In the genomic region with DNA sequence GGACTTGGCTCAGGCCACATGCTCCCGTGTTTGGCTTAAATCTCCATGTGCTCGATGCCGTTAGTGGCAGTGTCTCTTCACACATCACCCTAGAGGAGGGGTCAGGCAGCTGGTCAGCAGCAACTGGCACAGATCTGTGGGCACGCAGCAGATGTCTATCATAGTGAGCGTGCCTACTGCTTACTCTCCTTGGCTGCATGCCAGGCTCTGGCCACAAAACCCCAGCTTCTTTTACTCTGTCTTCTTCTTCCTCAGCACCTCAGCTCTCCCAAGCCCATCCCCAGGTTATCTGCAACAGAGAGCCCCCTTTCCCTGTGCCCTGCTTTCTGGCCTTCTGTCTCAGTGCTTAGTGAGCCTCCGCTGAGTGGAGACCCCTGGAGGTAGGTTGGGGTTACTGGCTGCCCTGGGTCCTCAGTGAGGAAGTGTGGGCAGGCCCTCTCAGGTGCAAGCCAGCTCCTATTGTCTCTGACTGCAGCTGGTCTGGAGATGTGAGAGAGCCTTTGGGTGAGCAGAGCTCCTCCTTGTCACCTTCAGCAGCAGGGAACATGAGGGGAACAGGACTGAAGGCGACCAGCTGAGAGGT, we compare ENCODE assay signal across 10 mouse cellular contexts. TPM values are rescaled to one million over a fixed set of nuclear protein-coding genes. Genes with fewer than 3 reads are reported as not detected.
A peak's percentile ranks its signal among the peaks of the same experiment; 100 is the strongest.
DNase-seq lines count a peak whose midpoint lies in the region; ATAC-seq and TF ChIP-seq lines count a peak whose summit lies in the region.
"Had no signal": no experiment of that assay in that cellular context is flagged by ENCODE, and none has a peak within 500 bp of the region (broad histone marks: within the 10 kb centered on the region; RNA-seq: fewer than 3 reads in every experiment).

No protein-coding gene starts in this region.

- H3K9ac ChIP-seq in forebrain, postnatal 0 days, result no peak overlapping the region
- no peak overlapping the region for H3K9ac ChIP-seq in forebrain, embryonic 16.5 days (replicated peaks; ENCODE audit: low read depth, low read length)
- no peak overlapping the region for H3K9ac ChIP-seq in midbrain, embryonic 11.5 days (ENCODE audit: low read length)
- no peak overlapping the region for H3K9ac ChIP-seq in limb, embryonic 15.5 days
- H3K9ac ChIP-seq: embryonic facial prominence, embryonic 13.5 days had no signal

- no peak for ATAC-seq in forebrain, postnatal 0 days
- ATAC-seq in forebrain, embryonic 16.5 days, result no peak
- no peak for ATAC-seq in midbrain, embryonic 11.5 days (ENCODE audit: low FRiP score)
- peak; percentile 17; the same call in 1 of the 2 replicates for ATAC-seq in limb, embryonic 15.5 days (ENCODE audit: insufficient number of reproducible peaks, low FRiP score, low TSS enrichment, low read depth)
- ATAC-seq in frontal cortex, adult (ENCODE audit: low TSS enrichment), result no peak

- no peaks in the 10 kb centered on the region for H3K9me3 ChIP-seq in forebrain, postnatal 0 days (ENCODE audit: low read length)
- H3K9me3 ChIP-seq in forebrain, embryonic 16.5 days (ENCODE audit: control insufficient read depth, low read length), result no peaks in the 10 kb centered on the region
- H3K9me3 ChIP-seq in midbrain, embryonic 10.5 days (replicated peaks), result no peaks in the 10 kb centered on the region
- no peaks in the 10 kb centered on the region for H3K9me3 ChIP-seq in midbrain, embryonic 11.5 days (ENCODE audit: control insufficient read depth, low read length)
- no peaks in the 10 kb centered on the region for H3K9me3 ChIP-seq in limb, embryonic 15.5 days
- H3K9me3 ChIP-seq: embryonic facial prominence, embryonic 13.5 days had no signal

- 41% methylated on average over 7 of the region's 7 CpGs for WGBS in forebrain, postnatal 0 days
- WGBS in forebrain, embryonic 16.5 days, result 40% methylated on average over 7 of the region's 7 CpGs
- WGBS in midbrain, embryonic 10.5 days, result 55% methylated on average over 7 of the region's 7 CpGs
- WGBS in midbrain, embryonic 11.5 days, result 53% methylated on average over 7 of the region's 7 CpGs
- WGBS in limb, embryonic 15.5 days, result 54% methylated on average over 7 of the region's 7 CpGs

- H3K4me3 ChIP-seq in forebrain, postnatal 0 days (ENCODE audit: low read depth, low read length), result no peak overlapping the region
- no peak overlapping the region for H3K4me3 ChIP-seq in forebrain, embryonic 16.5 days (replicated peaks; ENCODE audit: low read length)
- H3K4me3 ChIP-seq in midbrain, embryonic 10.5 days, result no peak overlapping the region
- no peak overlapping the region for H3K4me3 ChIP-seq in midbrain, embryonic 11.5 days (ENCODE audit: low read depth, low read length)
- no peak overlapping the region for H3K4me3 ChIP-seq in limb, embryonic 15.5 days
- H3K4me3 ChIP-seq: embryonic facial prominence, embryonic 13.5 days had no signal

- peak; percentile 49 for TF ChIP-seq CTCF in forebrain, postnatal 0 days (IDR thresholded peaks at IDR 0.05; ENCODE audit: low read depth)

- no peak for DNase-seq in forebrain, postnatal 0 days
- no peak for DNase-seq in midbrain, embryonic 10.5 days (ENCODE audit: low spot score)
- DNase-seq in midbrain, embryonic 11.5 days (ENCODE audit: low spot score, missing footprints), result no peak
- DNase-seq in thymus, postnatal 10 days (ENCODE audit: low spot score in 2 of 2), result peak; percentile 11 to 46
- no peak for DNase-seq in heart, adult 11 months

- no peak overlapping the region for H3K27ac ChIP-seq in forebrain, postnatal 0 days (ENCODE audit: low read depth, low read length)
- H3K27ac ChIP-seq in forebrain, embryonic 16.5 days (ENCODE audit: low read length), result no peak overlapping the region
- 0 out of 2 replicates have a peak overlapping the region, but pooled peaks have one; percentile 19 for H3K27ac ChIP-seq in midbrain, embryonic 10.5 days (replicated peaks)
- H3K27ac ChIP-seq in midbrain, embryonic 11.5 days (ENCODE audit: low read depth, low read length), result no peak overlapping the region
- no peak overlapping the region for H3K27ac ChIP-seq in limb, embryonic 15.5 days
- H3K27ac ChIP-seq: embryonic facial prominence, embryonic 13.5 days had no signal

- H3K4me2 ChIP-seq in forebrain, postnatal 0 days (ENCODE audit: low read depth), result no peak overlapping the region
- no peak overlapping the region for H3K4me2 ChIP-seq in forebrain, embryonic 16.5 days (ENCODE audit: low read length)
- no peak overlapping the region for H3K4me2 ChIP-seq in midbrain, embryonic 11.5 days
- no peak overlapping the region for H3K4me2 ChIP-seq in limb, embryonic 15.5 days
- H3K4me2 ChIP-seq: embryonic facial prominence, embryonic 13.5 days had no signal

- 0 out of 2 replicates have a peak, but pooled peaks cover 10% of the 10 kb centered on the region for H3K4me1 ChIP-seq in forebrain, postnatal 0 days (ENCODE audit: insufficient read depth)
- peaks cover 7% of the 10 kb centered on the region for H3K4me1 ChIP-seq in forebrain, embryonic 16.5 days (replicated peaks; ENCODE audit: control insufficient read depth, insufficient read depth, low read length)
- H3K4me1 ChIP-seq in midbrain, embryonic 10.5 days, result peaks cover 25% of the 10 kb centered on the region
- peaks cover 7% of the 10 kb centered on the region; the same call in 1 of the 2 replicates for H3K4me1 ChIP-seq in midbrain, embryonic 11.5 days (ENCODE audit: control insufficient read depth, insufficient read depth, low read length)
- no peaks in the 10 kb centered on the region for H3K4me1 ChIP-seq in limb, embryonic 15.5 days
- H3K4me1 ChIP-seq: embryonic facial prominence, embryonic 13.5 days had no signal

- H3K27me3 ChIP-seq in forebrain, postnatal 0 days (ENCODE audit: insufficient read depth, low read length), result no peaks in the 10 kb centered on the region
- H3K27me3 ChIP-seq in forebrain, embryonic 16.5 days (replicated peaks; ENCODE audit: control insufficient read depth, insufficient read depth, low read length), result no peaks in the 10 kb centered on the region
- H3K27me3 ChIP-seq in midbrain, embryonic 10.5 days (ENCODE audit: low read depth, poor library complexity, severe bottlenecking), result no peaks in the 10 kb centered on the region
- no peaks in the 10 kb centered on the region for H3K27me3 ChIP-seq in midbrain, embryonic 11.5 days (ENCODE audit: control insufficient read depth, insufficient read depth, low read length)
- 0 out of 2 replicates have a peak, but pooled peaks cover 5% of the 10 kb centered on the region for H3K27me3 ChIP-seq in limb, embryonic 15.5 days
- H3K27me3 ChIP-seq: embryonic facial prominence, embryonic 13.5 days had no signal

- no peaks in the 10 kb centered on the region for H3K36me3 ChIP-seq in forebrain, postnatal 0 days (ENCODE audit: insufficient read depth)
- no peaks in the 10 kb centered on the region for H3K36me3 ChIP-seq in forebrain, embryonic 16.5 days (ENCODE audit: control insufficient read depth, insufficient read depth)
- no peaks in the 10 kb centered on the region for H3K36me3 ChIP-seq in midbrain, embryonic 10.5 days
- no peaks in the 10 kb centered on the region for H3K36me3 ChIP-seq in midbrain, embryonic 11.5 days (ENCODE audit: control insufficient read depth, insufficient read depth, low read length)
- no peaks in the 10 kb centered on the region for H3K36me3 ChIP-seq in limb, embryonic 15.5 days
- H3K36me3 ChIP-seq: embryonic facial prominence, embryonic 13.5 days had no signal

RNA-seq across cellular contexts. Expression of gene Adra2b, which starts 12.8 kb away (rescaled TPM):
- total RNA-seq in forebrain, postnatal 0 days (2014; rRNA removed), result 0.46 and 0.67 TPM in 2 replicates
- 0.38 and 0.80 TPM in 2 replicates for polyA plus RNA-seq in forebrain, postnatal 0 days (2015; fragmentation: Nextera tagmentation; extraction: Ambion mirVana)
- polyA plus RNA-seq in forebrain, embryonic 16.5 days (2015; fragmentation: Nextera tagmentation; extraction: Ambion mirVana), result 0.62 and 0.68 TPM in 2 replicates
- 2.6 and 2.8 TPM in 2 replicates for polyA plus RNA-seq in midbrain, embryonic 10.5 days (2016; fragmentation: Nextera tagmentation; extraction: Ambion mirVana)
- polyA plus RNA-seq in midbrain, embryonic 11.5 days (2014; fragmentation: Nextera tagmentation; extraction: Ambion mirVana), result 2.8 and 2.9 TPM in 2 replicates
- polyA plus RNA-seq in limb, embryonic 15.5 days (2015; fragmentation: Nextera tagmentation; extraction: Ambion mirVana), result 0.38 and 0.48 TPM in 2 replicates

RNA-seq across cellular contexts. Expression of gene Astl, which starts 37.4 kb away (rescaled TPM):
- total RNA-seq in forebrain, postnatal 0 days (2014; rRNA removed), result not detected in 2 replicates
- polyA plus RNA-seq in forebrain, postnatal 0 days (2015; fragmentation: Nextera tagmentation; extraction: Ambion mirVana), result not detected in 2 replicates
- polyA plus RNA-seq in forebrain, embryonic 16.5 days (2015; fragmentation: Nextera tagmentation; extraction: Ambion mirVana), result not detected in 2 replicates
- not detected in 2 replicates for polyA plus RNA-seq in midbrain, embryonic 10.5 days (2016; fragmentation: Nextera tagmentation; extraction: Ambion mirVana)
- polyA plus RNA-seq in midbrain, embryonic 11.5 days (2014; fragmentation: Nextera tagmentation; extraction: Ambion mirVana), result not detected in 2 replicates
- polyA plus RNA-seq in limb, embryonic 15.5 days (2015; fragmentation: Nextera tagmentation; extraction: Ambion mirVana), result 0.12 and 0.22 TPM in 2 replicates
- total RNA-seq: layer of hippocampus, postnatal 10 days had no signal

RNA-seq across cellular contexts. Expression of gene Dusp2, which starts 39.9 kb away (rescaled TPM):
- 10.0 and 13.9 TPM in 2 replicates for total RNA-seq in forebrain, postnatal 0 days (2014; rRNA removed)
- polyA plus RNA-seq in forebrain, postnatal 0 days (2015; fragmentation: Nextera tagmentation; extraction: Ambion mirVana), result 19.1 and 20.2 TPM in 2 replicates
- polyA plus RNA-seq in forebrain, embryonic 16.5 days (2015; fragmentation: Nextera tagmentation; extraction: Ambion mirVana), result 6.6 and 7.7 TPM in 2 replicates
- 3.2 and 3.9 TPM in 2 replicates for polyA plus RNA-seq in midbrain, embryonic 10.5 days (2016; fragmentation: Nextera tagmentation; extraction: Ambion mirVana)
- polyA plus RNA-seq in midbrain, embryonic 11.5 days (2014; fragmentation: Nextera tagmentation; extraction: Ambion mirVana), result 3.4 and 4.4 TPM in 2 replicates
- 7.4 TPM in 2 replicates for polyA plus RNA-seq in limb, embryonic 15.5 days (2015; fragmentation: Nextera tagmentation; extraction: Ambion mirVana)

RNA-seq across cellular contexts. Expression of gene Gpat2, which starts 49.1 kb away (rescaled TPM):
- 0.38 TPM in 1 of 2 replicates, not detected in the other for total RNA-seq in forebrain, postnatal 0 days (2014; rRNA removed)
- polyA plus RNA-seq in forebrain, postnatal 0 days (2015; fragmentation: Nextera tagmentation; extraction: Ambion mirVana), result 0.06 and 0.11 TPM in 2 replicates
- polyA plus RNA-seq in forebrain, embryonic 16.5 days (2015; fragmentation: Nextera tagmentation; extraction: Ambion mirVana), result 0.09 and 0.13 TPM in 2 replicates
- 0.10 and 0.29 TPM in 2 replicates for polyA plus RNA-seq in midbrain, embryonic 10.5 days (2016; fragmentation: Nextera tagmentation; extraction: Ambion mirVana)
- polyA plus RNA-seq in midbrain, embryonic 11.5 days (2014; fragmentation: Nextera tagmentation; extraction: Ambion mirVana), result 0.16 and 0.37 TPM in 2 replicates
- 0.44 and 0.51 TPM in 2 replicates for polyA plus RNA-seq in limb, embryonic 15.5 days (2015; fragmentation: Nextera tagmentation; extraction: Ambion mirVana)
- total RNA-seq: layer of hippocampus, postnatal 10 days had no signal

Comparison
In these comparisons a context has a peak if more than half of its experiments do, and no peak if none do; other contexts are left out.
1. DNase-seq: peak in thymus, postnatal 10 days (2 of 2); none in forebrain, postnatal 0 days (single experiment), midbrain, embryonic 10.5 days (single experiment), midbrain, embryonic 11.5 days (single experiment) and heart, adult 11 months (single experiment).